Mouse (Mus musculus): ENCODE results near the gene Agl. TPM values are rescaled to one million over a fixed set of nuclear protein-coding genes. Genes with fewer than 3 reads are reported as not detected.
A peak's percentile ranks its signal among the peaks of the same experiment; 100 is the strongest.

Agl gene
- polyA plus RNA-seq, 1 experiment from 2014 or later = 23.5 TPM

DNA sequence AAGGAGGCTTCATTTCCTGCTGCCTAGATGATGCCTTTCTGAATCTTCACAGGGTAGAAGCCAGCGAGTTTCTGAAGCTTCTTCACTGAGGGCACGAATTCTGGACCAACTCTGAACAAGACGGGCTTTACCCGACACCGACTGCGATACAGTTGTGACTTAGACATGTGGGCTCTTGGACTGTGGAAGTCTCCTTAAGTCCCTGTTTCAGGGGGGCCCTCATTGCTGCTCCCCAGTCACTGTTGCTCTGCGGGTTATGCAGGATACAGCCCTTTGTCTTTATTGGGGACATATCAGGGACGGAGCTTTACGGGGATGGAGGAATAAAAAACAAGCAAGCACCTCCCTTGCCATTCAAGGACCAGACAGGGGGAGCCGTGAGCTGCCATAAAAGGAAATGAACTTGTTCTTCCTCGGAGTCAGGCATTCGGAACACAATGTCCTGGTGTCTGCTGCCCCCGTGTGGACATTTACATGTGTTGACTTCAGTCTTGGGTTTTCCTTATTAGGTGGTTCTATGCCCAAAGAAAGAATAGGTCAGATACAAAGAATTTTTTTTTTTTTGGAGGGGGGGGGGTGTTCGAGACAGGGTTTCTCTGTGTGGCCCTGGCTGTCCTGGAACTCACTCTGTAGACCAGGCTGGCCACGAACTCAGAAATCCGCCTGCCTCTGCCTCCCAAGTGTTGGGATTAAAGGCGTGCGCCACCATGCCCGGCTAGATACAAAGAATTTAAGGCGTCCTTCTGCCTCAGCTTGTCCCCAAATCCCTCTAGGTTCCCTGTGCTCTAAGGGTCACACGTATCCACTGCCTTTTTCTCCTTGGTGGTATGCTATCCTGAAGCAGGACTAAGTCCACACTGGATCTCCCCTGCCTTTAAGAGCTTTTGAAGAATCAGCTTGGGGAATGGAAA lies 28.1 kb upstream of the Agl start:
- ATAC-seq (ENCODE audit: insufficient number of reproducible peaks, low FRiP score, low TSS enrichment, low read depth) = peak; percentile 57; the same call in 1 of the 2 replicates
- H3K9me3 ChIP-seq (replicated peaks) = no peaks in the 10 kb centered on the region
- WGBS = 21% methylated on average over 21 of the region's 21 CpGs
- peak overlapping the region; percentile 75 for H3K4me2 ChIP-seq (replicated peaks)
- no peaks in the 10 kb centered on the region for H3K36me3 ChIP-seq
- peak overlapping the region; percentile 35; the same call in 1 of the 2 replicates for H3K9ac ChIP-seq
- H3K27ac ChIP-seq (replicated peaks) = 0 out of 2 replicates have a peak overlapping the region, but pooled peaks have one; percentile 48
- no peaks in the 10 kb centered on the region for H3K4me1 ChIP-seq
- H3K27me3 ChIP-seq = no peaks in the 10 kb centered on the region
- peak overlapping the region; percentile 47 for H3K4me3 ChIP-seq (replicated peaks)

GRCm38 (mm10) chr3:116835350-116835749 lies 27.4 kb upstream of the Agl start:
- H3K9me3 ChIP-seq (replicated peaks) = no peaks in the 10 kb centered on the region
- no peaks in the 10 kb centered on the region for H3K4me1 ChIP-seq
- H3K4me2 ChIP-seq (replicated peaks) = peak overlapping the region; percentile 75
- no peaks in the 10 kb centered on the region for H3K27me3 ChIP-seq
- H3K36me3 ChIP-seq = no peaks in the 10 kb centered on the region
- peak overlapping the region; percentile 47 for H3K4me3 ChIP-seq (replicated peaks)
- no peak overlapping the region for H3K27ac ChIP-seq (replicated peaks)
- no peak overlapping the region for H3K9ac ChIP-seq
- 65% methylated on average over 4 of the region's 4 CpGs for WGBS
- ATAC-seq (ENCODE audit: insufficient number of reproducible peaks, low FRiP score, low TSS enrichment, low read depth) = no peak

- H3K9ac ChIP-seq = no peak overlapping the region
- no peaks in the 10 kb centered on the region for H3K36me3 ChIP-seq
- H3K4me1 ChIP-seq = no peaks in the 10 kb centered on the region
- H3K4me2 ChIP-seq (replicated peaks) = no peak overlapping the region
- no peaks in the 10 kb centered on the region for H3K9me3 ChIP-seq (replicated peaks)
- H3K27me3 ChIP-seq = no peaks in the 10 kb centered on the region
- ATAC-seq (ENCODE audit: insufficient number of reproducible peaks, low FRiP score, low TSS enrichment, low read depth) = no peak
- no peak overlapping the region for H3K4me3 ChIP-seq (replicated peaks)
- 91% methylated on average over 6 of the region's 6 CpGs for WGBS
- H3K27ac ChIP-seq (replicated peaks) = no peak overlapping the region
Observed at GRCm38 (mm10) chr3:116834241-116834640, 26.3 kb upstream of the Agl start.

GRCm38 (mm10) chr3:116833491-116833890 lies 25.5 kb upstream of the Agl start:
- no peaks in the 10 kb centered on the region for H3K4me1 ChIP-seq
- H3K36me3 ChIP-seq = no peaks in the 10 kb centered on the region
- 77% methylated on average over 4 of the region's 4 CpGs for WGBS
- no peak overlapping the region for H3K4me2 ChIP-seq (replicated peaks)
- no peak overlapping the region for H3K9ac ChIP-seq
- H3K4me3 ChIP-seq (replicated peaks) = no peak overlapping the region
- H3K9me3 ChIP-seq (replicated peaks) = no peaks in the 10 kb centered on the region
- H3K27me3 ChIP-seq = no peaks in the 10 kb centered on the region
- H3K27ac ChIP-seq (replicated peaks) = no peak overlapping the region
- no peak for ATAC-seq (ENCODE audit: insufficient number of reproducible peaks, low FRiP score, low TSS enrichment, low read depth)

DNA sequence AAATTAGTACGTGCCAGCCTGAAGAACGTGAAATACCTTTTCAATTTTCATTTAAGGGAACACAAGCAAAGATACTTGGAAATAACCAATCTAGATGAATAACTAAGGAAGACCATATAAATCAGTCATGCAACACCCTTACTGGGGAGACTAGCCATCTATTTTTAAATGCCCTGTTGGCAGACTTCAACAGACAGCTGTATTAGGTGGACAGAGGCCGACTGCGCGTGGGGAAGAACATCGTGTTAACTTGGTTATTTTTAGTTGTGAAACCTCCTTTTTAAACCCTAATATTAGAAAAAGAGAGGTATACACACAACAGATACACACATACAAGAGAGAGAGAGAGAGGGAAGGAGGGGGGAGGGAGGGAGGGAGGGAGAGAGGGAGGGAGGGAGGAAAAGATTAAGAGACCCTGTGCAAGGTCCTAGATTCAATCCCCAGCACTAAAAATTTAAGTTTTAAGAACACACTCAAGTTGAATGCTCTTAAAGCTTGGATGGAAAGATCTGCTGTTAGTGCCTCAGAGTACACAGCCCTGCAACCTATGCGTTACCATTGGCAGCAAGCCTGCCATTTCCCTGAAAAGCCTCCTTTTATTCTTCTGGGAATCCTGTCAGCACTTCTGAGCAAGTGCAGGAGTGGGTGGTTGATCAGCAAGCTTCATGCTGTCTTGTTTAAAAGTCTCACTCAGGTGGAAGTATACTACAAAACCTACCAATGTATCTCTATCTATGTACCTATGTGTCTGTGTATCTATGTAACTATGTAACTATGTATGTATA lies 24.8 kb upstream of the Agl start:
- Histone ChIP-seq H3K4me1 (no peaks in the 10 kb centered on the region), H3K4me2 (replicated peaks) (no peak overlapping the region), H3K9me3 (replicated peaks) (no peaks in the 10 kb centered on the region), H3K27ac (replicated peaks) (no peak overlapping the region), H3K9ac (no peak overlapping the region), H3K36me3 (no peaks in the 10 kb centered on the region), H3K4me3 (replicated peaks) (no peak overlapping the region), H3K27me3 (no peaks in the 10 kb centered on the region)
- no peak for ATAC-seq (ENCODE audit: insufficient number of reproducible peaks, low FRiP score, low TSS enrichment, low read depth)
- WGBS = 87% methylated on average over 7 of the region's 7 CpGs

DNA sequence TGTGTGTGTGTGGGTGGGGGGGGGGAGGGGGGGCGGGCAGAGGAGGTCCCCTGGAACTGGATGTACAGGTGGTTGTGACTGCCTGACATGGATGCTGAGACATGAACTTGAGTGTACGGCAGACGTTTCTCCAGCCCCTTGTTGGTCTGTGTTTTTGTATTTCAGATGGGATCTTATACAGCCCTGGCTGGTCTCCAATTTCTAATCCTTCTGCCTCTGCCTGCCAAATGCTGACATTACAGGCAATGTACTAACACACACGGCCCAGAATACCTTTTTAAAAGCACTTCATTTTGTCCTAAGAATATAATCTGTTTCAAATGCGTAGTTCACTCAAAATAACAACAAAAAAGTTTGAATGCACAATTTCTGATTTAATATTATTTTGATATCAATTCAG lies 23.4 kb upstream of the Agl start:
- Histone ChIP-seq H3K4me2 (replicated peaks) (no peak overlapping the region), H3K9me3 (replicated peaks) (no peaks in the 10 kb centered on the region), H3K4me1 (no peaks in the 10 kb centered on the region), H3K4me3 (replicated peaks) (no peak overlapping the region), H3K27me3 (no peaks in the 10 kb centered on the region), H3K9ac (no peak overlapping the region), H3K27ac (replicated peaks) (no peak overlapping the region), H3K36me3 (no peaks in the 10 kb centered on the region)
- no peak for ATAC-seq (ENCODE audit: insufficient number of reproducible peaks, low FRiP score, low TSS enrichment, low read depth)
- WGBS = 44% methylated on average over 5 of the region's 5 CpGs

GRCm38 (mm10) chr3:116829274-116829920 lies 21.4 kb upstream of the Agl start:
- no peaks in the 10 kb centered on the region for H3K9me3 ChIP-seq (replicated peaks)
- no peak overlapping the region for H3K4me2 ChIP-seq (replicated peaks)
- H3K4me3 ChIP-seq (replicated peaks) = no peak overlapping the region
- no peak for ATAC-seq (ENCODE audit: insufficient number of reproducible peaks, low FRiP score, low TSS enrichment, low read depth)
- H3K4me1 ChIP-seq = no peaks in the 10 kb centered on the region
- no peaks in the 10 kb centered on the region for H3K27me3 ChIP-seq
- WGBS = 76% methylated on average over 10 of the region's 10 CpGs
- H3K27ac ChIP-seq (replicated peaks) = no peak overlapping the region
- no peak overlapping the region for H3K9ac ChIP-seq
- H3K36me3 ChIP-seq = no peaks in the 10 kb centered on the region

DNA sequence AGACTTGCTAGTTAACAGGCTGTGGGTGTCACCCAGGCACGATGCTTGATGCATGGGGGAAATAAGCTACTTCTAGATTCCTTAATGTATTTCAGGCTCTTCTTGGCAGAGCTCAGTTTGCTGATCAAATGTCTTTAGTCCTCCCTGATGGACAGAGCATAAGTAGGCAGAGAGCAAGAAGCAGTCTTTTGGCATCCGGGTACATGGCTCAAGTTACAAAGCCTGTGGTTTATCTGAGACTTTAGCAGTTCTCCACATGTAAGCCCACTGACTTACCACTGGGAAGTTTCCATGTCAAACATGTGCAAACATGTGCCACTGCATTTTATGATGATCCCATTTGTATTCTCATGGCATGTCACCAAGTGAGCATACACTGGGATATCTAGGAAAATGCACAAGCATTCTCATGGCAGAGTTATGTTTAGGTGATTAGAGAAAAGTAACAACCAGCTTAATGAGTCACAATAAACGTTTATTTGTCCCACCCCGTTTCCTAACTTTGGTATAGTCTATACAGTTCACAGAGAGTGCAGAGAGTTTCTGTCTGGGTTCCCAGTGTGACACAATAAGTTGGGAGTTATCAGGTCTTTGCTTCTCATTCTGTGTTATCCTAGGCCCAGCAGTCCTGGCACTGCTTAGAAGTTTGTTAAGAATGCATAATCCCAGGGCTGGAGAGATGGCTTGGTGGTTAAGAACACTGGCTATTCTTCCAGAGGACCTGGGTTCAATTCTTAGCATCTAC lies 18.7 kb upstream of the Agl start:
- no peak overlapping the region for H3K4me2 ChIP-seq (replicated peaks)
- no peak for ATAC-seq (ENCODE audit: insufficient number of reproducible peaks, low FRiP score, low TSS enrichment, low read depth)
- no peak overlapping the region for H3K27ac ChIP-seq (replicated peaks)
- no peaks in the 10 kb centered on the region for H3K27me3 ChIP-seq
- 34% methylated on average over 4 of the region's 4 CpGs for WGBS
- H3K9ac ChIP-seq = no peak overlapping the region
- H3K36me3 ChIP-seq = no peaks in the 10 kb centered on the region
- H3K4me1 ChIP-seq = no peaks in the 10 kb centered on the region
- H3K9me3 ChIP-seq (replicated peaks) = no peaks in the 10 kb centered on the region
- no peak overlapping the region for H3K4me3 ChIP-seq (replicated peaks)

GRCm38 (mm10) chr3:116817231-116817630 lies 9.3 kb upstream of the Agl start:
- H3K27ac ChIP-seq (replicated peaks) = no peak overlapping the region
- no peaks in the 10 kb centered on the region for H3K9me3 ChIP-seq (replicated peaks)
- H3K9ac ChIP-seq = no peak overlapping the region
- no peaks in the 10 kb centered on the region for H3K36me3 ChIP-seq
- WGBS = 86% methylated on average over 7 of the region's 7 CpGs
- no peaks in the 10 kb centered on the region for H3K4me1 ChIP-seq
- no peak overlapping the region for H3K4me2 ChIP-seq (replicated peaks)
- no peak overlapping the region for H3K4me3 ChIP-seq (replicated peaks)
- no peaks in the 10 kb centered on the region for H3K27me3 ChIP-seq
- no peak for ATAC-seq (ENCODE audit: insufficient number of reproducible peaks, low FRiP score, low TSS enrichment, low read depth)

DNA sequence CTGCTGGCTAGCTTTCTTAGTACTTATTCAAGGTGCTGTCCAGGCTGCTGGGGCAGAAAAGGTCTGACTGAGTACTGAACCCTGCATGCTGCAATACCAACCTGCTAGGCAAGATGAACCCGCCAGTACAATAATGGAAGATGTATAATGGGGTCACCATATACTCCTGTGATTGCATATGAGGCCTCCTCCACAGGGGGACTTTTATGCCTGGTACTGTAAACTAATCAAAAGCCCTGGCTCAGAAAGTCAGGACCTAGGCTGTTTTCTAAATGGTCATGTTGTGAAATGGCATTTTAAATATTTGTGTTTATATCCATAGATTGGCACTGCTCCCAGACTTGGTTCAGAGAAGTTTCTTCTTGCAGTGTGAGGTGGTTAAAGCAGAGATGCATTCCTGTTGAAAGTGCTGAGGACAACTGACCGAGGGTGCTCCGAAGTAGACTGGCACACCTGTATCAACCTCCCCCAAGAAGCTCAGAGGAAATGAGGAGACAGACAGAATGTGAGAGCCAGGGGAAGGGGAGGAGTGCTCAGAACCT lies 8.8 kb upstream of the Agl start:
- H3K27me3 ChIP-seq = no peaks in the 10 kb centered on the region
- H3K27ac ChIP-seq (replicated peaks) = no peak overlapping the region
- H3K4me3 ChIP-seq (replicated peaks) = no peak overlapping the region
- H3K4me1 ChIP-seq = no peaks in the 10 kb centered on the region
- H3K36me3 ChIP-seq = no peaks in the 10 kb centered on the region
- no peak overlapping the region for H3K9ac ChIP-seq
- ATAC-seq (ENCODE audit: insufficient number of reproducible peaks, low FRiP score, low TSS enrichment, low read depth) = no peak
- WGBS = 75% methylated on average over 3 of the region's 3 CpGs
- no peak overlapping the region for H3K4me2 ChIP-seq (replicated peaks)
- H3K9me3 ChIP-seq (replicated peaks) = no peaks in the 10 kb centered on the region

Measured in embryonic facial prominence, embryonic 15.5 days (tissue).